Mouse (Mus musculus) cerebellum, adult 11-12 months (tissue): ENCODE results near the gene Dnah10.
A peak's percentile ranks its signal among the peaks of the same experiment; 100 is the strongest.

Source experiments
- DNase-seq: peaks from one replicate; pipeline ENCODE4 v3.0.0; 2022

Dnah10 gene

GRCm38 (mm10) chr5:124724997-124725396, at the start of gene Dnah10:
Gene Dnah10 (plus strand): TSS chr5:124725085.
- no peak for DNase-seq

GRCm38 (mm10) chr5:124713741-124714140, 11.1 kb upstream of the Dnah10 start:
- no peak for DNase-seq

- no peak for DNase-seq
Observed at GRCm38 (mm10) chr5:124715135-124715534, 9.8 kb upstream of the Dnah10 start.

GRCm38 (mm10) chr5:124717969-124718368, 6.9 kb upstream of the Dnah10 start:
- no peak for DNase-seq

GRCm38 (mm10) chr5:124718396-124718795, 6.5 kb upstream of the Dnah10 start:
- no peak for DNase-seq

GRCm38 (mm10) chr5:124723125-124723524, 1.8 kb upstream of the Dnah10 start:
- DNase-seq = no peak

GRCm38 (mm10) chr5:124729662-124730206, 4.8 kb downstream of the Dnah10 start:
- DNase-seq = no peak

- no peak for DNase-seq
Observed at GRCm38 (mm10) chr5:124733961-124734360, 9.1 kb downstream of the Dnah10 start.

- DNase-seq = no peak
Observed at GRCm38 (mm10) chr5:124741898-124742599, 17.2 kb downstream of the Dnah10 start.

- no peak for DNase-seq
Observed at GRCm38 (mm10) chr5:124743841-124744240, 19.0 kb downstream of the Dnah10 start.

- no peak for DNase-seq
Observed at GRCm38 (mm10) chr5:124746220-124746619, 21.3 kb downstream of the Dnah10 start.

- DNase-seq = no peak
Observed at GRCm38 (mm10) chr5:124748296-124748695, 23.4 kb downstream of the Dnah10 start.

GRCm38 (mm10) chr5:124751656-124752055, 26.8 kb downstream of the Dnah10 start:
- DNase-seq = no peak

GRCm38 (mm10) chr5:124761011-124761410, 36.1 kb downstream of the Dnah10 start:
- DNase-seq = no peak

- DNase-seq = no peak
Observed at GRCm38 (mm10) chr5:124761787-124762186, 36.9 kb downstream of the Dnah10 start.

GRCm38 (mm10) chr5:124774552-124774951, 49.7 kb downstream of the Dnah10 start:
- DNase-seq = no peak

- peak; percentile 29 for DNase-seq
Observed at GRCm38 (mm10) chr5:124776289-124776688, 51.4 kb downstream of the Dnah10 start.

GRCm38 (mm10) chr5:124777178-124777709, 52.4 kb downstream of the Dnah10 start:
- peak; percentile 74 for DNase-seq

- no peak for DNase-seq
Observed at GRCm38 (mm10) chr5:124779926-124780325, 55.0 kb downstream of the Dnah10 start.

GRCm38 (mm10) chr5:124781696-124782095, 56.8 kb downstream of the Dnah10 start:
- no peak for DNase-seq

- no peak for DNase-seq
Observed at GRCm38 (mm10) chr5:124785650-124786049, 60.8 kb downstream of the Dnah10 start.

- no peak for DNase-seq
Observed at GRCm38 (mm10) chr5:124792112-124792511, 67.2 kb downstream of the Dnah10 start.

- DNase-seq = no peak
Observed at GRCm38 (mm10) chr5:124809708-124810366, 85.0 kb downstream of the Dnah10 start.

- DNase-seq = no peak
Observed at GRCm38 (mm10) chr5:124812466-124812865, 87.6 kb downstream of the Dnah10 start.
